In genomic region chr14:78699196-78699595, GRCm38 (mm10) we compare ENCODE assay signal across 12 mouse cellular contexts. TPM values are rescaled to one million over a fixed set of nuclear protein-coding genes. Genes with fewer than 3 reads are reported as not detected.
A peak's percentile ranks its signal among the peaks of the same experiment; 100 is the strongest.
DNase-seq lines count a peak whose midpoint lies in the region; ATAC-seq lines count a peak whose summit lies in the region.
"Had no signal": no experiment of that assay in that cellular context is flagged by ENCODE, and none has a peak within 500 bp of the region (broad histone marks: within the 10 kb centered on the region; RNA-seq: fewer than 3 reads in every experiment).

No protein-coding gene starts in this region.

- H3K27me3 ChIP-seq in forebrain, embryonic 14.5 days (replicated peaks; ENCODE audit: control insufficient read depth, insufficient read depth, low read length): no peaks in the 10 kb centered on the region
- no peaks in the 10 kb centered on the region for H3K27me3 ChIP-seq in forebrain, embryonic 15.5 days
- no peaks in the 10 kb centered on the region for H3K27me3 ChIP-seq in neural tube, embryonic 14.5 days (ENCODE audit: control insufficient read depth, insufficient read depth, low read length)
- no peaks in the 10 kb centered on the region for H3K27me3 ChIP-seq in neural tube, embryonic 15.5 days (replicated peaks)
- H3K27me3 ChIP-seq: CH12.LX; heart, embryonic 12.5 days had no signal

- ATAC-seq in forebrain, embryonic 14.5 days: no peak
- no peak for ATAC-seq in forebrain, embryonic 15.5 days (replicated peaks)
- peak; percentile 31; the same call in 1 of the 2 replicates for ATAC-seq in neural tube, embryonic 14.5 days (ENCODE audit: low read depth)
- ATAC-seq in neural tube, embryonic 15.5 days (ENCODE audit: low FRiP score): no peak

- H3K27ac ChIP-seq in forebrain, embryonic 14.5 days (ENCODE audit: low read depth, low read length): no peak overlapping the region
- no peak overlapping the region for H3K27ac ChIP-seq in forebrain, embryonic 15.5 days (replicated peaks)
- H3K27ac ChIP-seq in neural tube, embryonic 14.5 days (ENCODE audit: low read depth, low read length): no peak overlapping the region
- no peak overlapping the region for H3K27ac ChIP-seq in neural tube, embryonic 15.5 days (replicated peaks)

- 0 out of 2 replicates have a peak, but pooled peaks cover 5% of the 10 kb centered on the region for H3K9me3 ChIP-seq in forebrain, embryonic 14.5 days (replicated peaks; ENCODE audit: control insufficient read depth, low read length)
- no peaks in the 10 kb centered on the region for H3K9me3 ChIP-seq in forebrain, embryonic 15.5 days
- H3K9me3 ChIP-seq in neural tube, embryonic 14.5 days (ENCODE audit: control insufficient read depth, low read length): no peaks in the 10 kb centered on the region
- H3K9me3 ChIP-seq in neural tube, embryonic 15.5 days (replicated peaks): no peaks in the 10 kb centered on the region

- H3K4me3 ChIP-seq in forebrain, embryonic 14.5 days (ENCODE audit: low read depth, low read length): no peak overlapping the region
- H3K4me3 ChIP-seq in forebrain, embryonic 15.5 days: no peak overlapping the region
- no peak overlapping the region for H3K4me3 ChIP-seq in neural tube, embryonic 14.5 days (ENCODE audit: low read depth, low read length)
- no peak overlapping the region for H3K4me3 ChIP-seq in neural tube, embryonic 15.5 days (replicated peaks)
- H3K4me3 ChIP-seq: heart, embryonic 12.5 days had no signal

- no peak overlapping the region for H3K9ac ChIP-seq in forebrain, embryonic 14.5 days (ENCODE audit: low read length)
- H3K9ac ChIP-seq in forebrain, embryonic 15.5 days (replicated peaks): no peak overlapping the region
- H3K9ac ChIP-seq in neural tube, embryonic 14.5 days (replicated peaks; ENCODE audit: low read depth, low read length): no peak overlapping the region
- H3K9ac ChIP-seq in neural tube, embryonic 15.5 days (replicated peaks): no peak overlapping the region
- H3K9ac ChIP-seq: heart, embryonic 12.5 days had no signal

- WGBS in forebrain, embryonic 14.5 days: 75% methylated on average over 5 of the region's 5 CpGs
- 68% methylated on average over 5 of the region's 5 CpGs for WGBS in forebrain, embryonic 15.5 days
- WGBS in neural tube, embryonic 14.5 days: 55% methylated on average over 5 of the region's 5 CpGs
- WGBS in neural tube, embryonic 15.5 days: 49% methylated on average over 5 of the region's 5 CpGs

- no peaks in the 10 kb centered on the region for H3K36me3 ChIP-seq in forebrain, embryonic 14.5 days (ENCODE audit: control insufficient read depth, insufficient read depth, low read length)
- no peaks in the 10 kb centered on the region for H3K36me3 ChIP-seq in forebrain, embryonic 15.5 days
- H3K36me3 ChIP-seq in neural tube, embryonic 14.5 days (ENCODE audit: control insufficient read depth, insufficient read depth, low read length): no peaks in the 10 kb centered on the region
- H3K36me3 ChIP-seq in neural tube, embryonic 15.5 days: no peaks in the 10 kb centered on the region
- H3K36me3 ChIP-seq: heart, embryonic 12.5 days had no signal

- H3K4me2 ChIP-seq in forebrain, embryonic 14.5 days (ENCODE audit: low read length): no peak overlapping the region
- no peak overlapping the region for H3K4me2 ChIP-seq in forebrain, embryonic 15.5 days (replicated peaks)
- no peak overlapping the region for H3K4me2 ChIP-seq in neural tube, embryonic 14.5 days (ENCODE audit: low read depth, low read length)
- H3K4me2 ChIP-seq in neural tube, embryonic 15.5 days: no peak overlapping the region
- H3K4me2 ChIP-seq: heart, embryonic 12.5 days had no signal

- H3K4me1 ChIP-seq in forebrain, embryonic 14.5 days (ENCODE audit: control insufficient read depth, insufficient read depth, low read length): no peaks in the 10 kb centered on the region
- H3K4me1 ChIP-seq in forebrain, embryonic 15.5 days: peaks cover 3% of the 10 kb centered on the region; the same call in 1 of the 2 replicates
- 0 out of 2 replicates have a peak, but pooled peaks cover 7% of the 10 kb centered on the region for H3K4me1 ChIP-seq in neural tube, embryonic 14.5 days (ENCODE audit: control insufficient read depth, insufficient read depth, low read length)
- H3K4me1 ChIP-seq in neural tube, embryonic 15.5 days: peaks cover 9% of the 10 kb centered on the region
- H3K4me1 ChIP-seq: heart, embryonic 12.5 days had no signal

- peak; percentile 39 for DNase-seq in forebrain, embryonic 14.5 days (ENCODE audit: low spot score)
- peak; percentile 51 to 61 for DNase-seq in layer of hippocampus, adult 8-10 months (ENCODE audit: low spot score in 2 of 2)
- DNase-seq in right cerebral cortex, postnatal 36 days (ENCODE audit: low spot score in 2 of 2): peak; percentile 36 to 57
- DNase-seq in urinary bladder, postnatal 4 days (ENCODE audit: low spot score in 2 of 2): no peak
- DNase-seq in kidney, adult 8-10 months: no peak
- DNase-seq: adrenal gland, adult 8-10 months; kidney, adult 11 months had no signal

RNA-seq across cellular contexts. Expression of gene Dgkh, which starts 33.4 kb away (rescaled TPM):
- 1.5 and 2.1 TPM in 2 replicates for polyA plus RNA-seq in forebrain, embryonic 14.5 days (2014; fragmentation: Nextera tagmentation; extraction: Ambion mirVana)
- 2.6 and 2.8 TPM in 2 replicates for polyA plus RNA-seq in forebrain, embryonic 15.5 days (2015; fragmentation: Nextera tagmentation; extraction: Ambion mirVana)
- polyA plus RNA-seq in neural tube, embryonic 14.5 days (2014; fragmentation: Nextera tagmentation; extraction: Ambion mirVana): 4.1 and 17.9 TPM in 2 replicates
- 7.6 and 9.9 TPM in 2 replicates for polyA plus RNA-seq in neural tube, embryonic 15.5 days (2015; fragmentation: Nextera tagmentation; extraction: Ambion mirVana)
- 10 to 100 TPM; 83.7 to 94.4 (median 90.7) TPM for total RNA-seq in layer of hippocampus, adult 8-10 months (2022)

Comparison
In these comparisons a context has a peak if more than half of its experiments do, and no peak if none do; other contexts are left out.
1. DNase-seq: peak in forebrain, embryonic 14.5 days (single experiment), layer of hippocampus, adult 8-10 months (2 of 2) and right cerebral cortex, postnatal 36 days (2 of 2); none in urinary bladder, postnatal 4 days (0 of 2) and kidney, adult 8-10 months (0 of 2).